Mouse (Mus musculus) heart, embryonic 16.5 days (tissue): ENCODE data around the gene Olfr1037. TPM values are rescaled to one million over a fixed set of nuclear protein-coding genes. Genes with fewer than 3 reads are reported as not detected.

Source experiments
- polyA plus RNA-seq: library from polyadenylated mRNA; unstranded; fragments of >200 nt; fragmentation: Nextera tagmentation; extraction: Ambion mirVana; gene quantifications from 2 replicates; pipeline ENCODE4 v1.2.1, GENCODE M21; 2015

Gene Olfr1037
- polyA plus RNA-seq, 1 experiment from 2014 or later: not detected

Other genes starting within 250 kb of the Olfr1037 start
- not detected in 2 replicates for gene Olfr1019, start 241.9 kb downstream of the Olfr1037 start, polyA plus RNA-seq
- gene Olfr1020, start 240.4 kb downstream of the Olfr1037 start, polyA plus RNA-seq: not detected in 2 replicates
- not detected in 2 replicates for gene Olfr1022, start 218.8 kb downstream of the Olfr1037 start, polyA plus RNA-seq
- gene Olfr1023, start 201.7 kb downstream of the Olfr1037 start, polyA plus RNA-seq: not detected in 2 replicates
- not detected in 2 replicates for gene Olfr1024, start 182.3 kb downstream of the Olfr1037 start, polyA plus RNA-seq
- gene Olfr1025-ps1, start 172.2 kb downstream of the Olfr1037 start, polyA plus RNA-seq: not detected in 2 replicates
- not detected in 2 replicates for gene Olfr1026, start 165.8 kb downstream of the Olfr1037 start, polyA plus RNA-seq
- gene Olfr1028, start 136.9 kb downstream of the Olfr1037 start, polyA plus RNA-seq: not detected in 2 replicates
- not detected in 2 replicates for gene Olfr1029, start 113.5 kb downstream of the Olfr1037 start, polyA plus RNA-seq
- not detected in 2 replicates for gene Olfr1030, start 108.1 kb downstream of the Olfr1037 start, polyA plus RNA-seq
- not detected in 2 replicates for gene Olfr1031, start 97.1 kb downstream of the Olfr1037 start, polyA plus RNA-seq
- gene Olfr1032, start 81.8 kb downstream of the Olfr1037 start, polyA plus RNA-seq: not detected in 2 replicates
- 6.3 and 6.4 TPM in 2 replicates for gene Olfr1033, start 66.8 kb downstream of the Olfr1037 start, polyA plus RNA-seq
- gene Olfr1034, start 41.5 kb downstream of the Olfr1037 start, polyA plus RNA-seq: 0.07 TPM in 1 of 2 replicates, not detected in the other
- not detected in 2 replicates for gene Olfr1036, start 13.4 kb downstream of the Olfr1037 start, polyA plus RNA-seq
- gene Olfr1039, start 48.5 kb upstream of the Olfr1037 start, polyA plus RNA-seq: not detected in 2 replicates
- not detected in 2 replicates for gene Olfr1040, start 59.3 kb upstream of the Olfr1037 start, polyA plus RNA-seq
- not detected in 2 replicates for gene Olfr1042, start 74.5 kb upstream of the Olfr1037 start, polyA plus RNA-seq
- not detected in 2 replicates for gene Olfr1043, start 80.1 kb upstream of the Olfr1037 start, polyA plus RNA-seq
- not detected in 2 replicates for gene Olfr1044, start 90.4 kb upstream of the Olfr1037 start, polyA plus RNA-seq
- not detected in 2 replicates for gene Olfr52, start 98.3 kb upstream of the Olfr1037 start, polyA plus RNA-seq
- not detected in 2 replicates for gene Olfr1045, start 115.6 kb upstream of the Olfr1037 start, polyA plus RNA-seq
- not detected in 2 replicates for gene Olfr1046, start 131.9 kb upstream of the Olfr1037 start, polyA plus RNA-seq
- gene Olfr1047, start 144.0 kb upstream of the Olfr1037 start, polyA plus RNA-seq: not detected in 2 replicates
- not detected in 2 replicates for gene Olfr1048, start 152.9 kb upstream of the Olfr1037 start, polyA plus RNA-seq
- not detected in 2 replicates for gene Olfr1049, start 170.9 kb upstream of the Olfr1037 start, polyA plus RNA-seq
- gene Olfr1051, start 191.7 kb upstream of the Olfr1037 start, polyA plus RNA-seq: not detected in 2 replicates
- gene Olfr1052, start 205.1 kb upstream of the Olfr1037 start, polyA plus RNA-seq: not detected in 2 replicates
- not detected in 2 replicates for gene Olfr1053, start 227.9 kb upstream of the Olfr1037 start, polyA plus RNA-seq
- gene Olfr1054, start 248.0 kb upstream of the Olfr1037 start, polyA plus RNA-seq: not detected in 2 replicates